Mouse (Mus musculus): ENCODE measurements around the gene Heatr1. TPM values are rescaled to one million over a fixed set of nuclear protein-coding genes. Genes with fewer than 3 reads are reported as not detected.
"Not testable (repeated sequence)": the region's sequence is repeated elsewhere in the genome, so short reads cannot be mapped to it uniquely, and the experiment has no call there.

Gene Heatr1
- total RNA-seq, 1 experiment from 2014 or later = 119 TPM

- ATAC-seq (replicated peaks; ENCODE audit: low read depth, poor library complexity, severe bottlenecking) = no peak
Observed at GRCm38 (mm10) chr13:12442008-12442587, 47.3 kb downstream of the Heatr1 start.

- no peak for ATAC-seq (replicated peaks; ENCODE audit: low read depth, poor library complexity, severe bottlenecking)
Observed at GRCm38 (mm10) chr13:12453150-12453549, 58.3 kb downstream of the Heatr1 start.

- ATAC-seq (replicated peaks; ENCODE audit: low read depth, poor library complexity, severe bottlenecking) = no peak
Observed at GRCm38 (mm10) chr13:12454686-12455390, 60.0 kb downstream of the Heatr1 start.

GRCm38 (mm10) chr13:12456711-12457110 is 61.9 kb downstream of the Heatr1 start:
- no peak for ATAC-seq (replicated peaks; ENCODE audit: low read depth, poor library complexity, severe bottlenecking)

GRCm38 (mm10) chr13:12460443-12460842 is 65.6 kb downstream of the Heatr1 start:
- peak; percentile 65 for ATAC-seq (replicated peaks; ENCODE audit: low read depth, poor library complexity, severe bottlenecking)

- peak; percentile 92 for ATAC-seq (replicated peaks; ENCODE audit: low read depth, poor library complexity, severe bottlenecking)
Observed at GRCm38 (mm10) chr13:12460881-12461729, 66.3 kb downstream of the Heatr1 start.

GRCm38 (mm10) chr13:12461730-12462119 is 66.9 kb downstream of the Heatr1 start:
- ATAC-seq (replicated peaks; ENCODE audit: low read depth, poor library complexity, severe bottlenecking) = no peak; the same call in 1 of the 2 replicates

GRCm38 (mm10) chr13:12462623-12463022 is 67.8 kb downstream of the Heatr1 start:
- no peak for ATAC-seq (replicated peaks; ENCODE audit: low read depth, poor library complexity, severe bottlenecking)

GRCm38 (mm10) chr13:12464159-12464558 is 69.3 kb downstream of the Heatr1 start:
- not testable (repeated sequence) for ATAC-seq (replicated peaks; ENCODE audit: low read depth, poor library complexity, severe bottlenecking)

- ATAC-seq (replicated peaks; ENCODE audit: low read depth, poor library complexity, severe bottlenecking) = no peak
Observed at GRCm38 (mm10) chr13:12464844-12465243, 70.0 kb downstream of the Heatr1 start, which contains the start of gene Lgals8. Lgals8 (minus strand) TSS chr13:12464944.

- peak; percentile 94 for ATAC-seq (replicated peaks; ENCODE audit: low read depth, poor library complexity, severe bottlenecking)
Observed at GRCm38 (mm10) chr13:12468488-12468887, 73.7 kb downstream of the Heatr1 start.

- ATAC-seq (replicated peaks; ENCODE audit: low read depth, poor library complexity, severe bottlenecking) = peak; percentile 89
Observed at GRCm38 (mm10) chr13:12473724-12474378, 79.0 kb downstream of the Heatr1 start.

- ATAC-seq (replicated peaks; ENCODE audit: low read depth, poor library complexity, severe bottlenecking) = 0 out of 2 replicates have a peak, but pooled peaks have one; percentile 15
Observed at GRCm38 (mm10) chr13:12475239-12475638, 80.4 kb downstream of the Heatr1 start.

GRCm38 (mm10) chr13:12476886-12477285 is 82.1 kb downstream of the Heatr1 start:
- no peak for ATAC-seq (replicated peaks; ENCODE audit: low read depth, poor library complexity, severe bottlenecking)

- no peak for ATAC-seq (replicated peaks; ENCODE audit: low read depth, poor library complexity, severe bottlenecking)
Observed at GRCm38 (mm10) chr13:12478301-12478700, 83.5 kb downstream of the Heatr1 start.

- ATAC-seq (replicated peaks; ENCODE audit: low read depth, poor library complexity, severe bottlenecking) = no peak
Observed at GRCm38 (mm10) chr13:12479802-12480201, 85.0 kb downstream of the Heatr1 start.

- ATAC-seq (replicated peaks; ENCODE audit: low read depth, poor library complexity, severe bottlenecking) = no peak
Observed at GRCm38 (mm10) chr13:12485197-12485596, 90.4 kb downstream of the Heatr1 start.

- ATAC-seq (replicated peaks; ENCODE audit: low read depth, poor library complexity, severe bottlenecking) = no peak
Observed at GRCm38 (mm10) chr13:12485640-12486039, 90.8 kb downstream of the Heatr1 start.

Data from common myeloid progenitor, adult 5-6 weeks (primary cell).